Mouse (Mus musculus): ENCODE measurements around the gene Armcx5.

DNA sequence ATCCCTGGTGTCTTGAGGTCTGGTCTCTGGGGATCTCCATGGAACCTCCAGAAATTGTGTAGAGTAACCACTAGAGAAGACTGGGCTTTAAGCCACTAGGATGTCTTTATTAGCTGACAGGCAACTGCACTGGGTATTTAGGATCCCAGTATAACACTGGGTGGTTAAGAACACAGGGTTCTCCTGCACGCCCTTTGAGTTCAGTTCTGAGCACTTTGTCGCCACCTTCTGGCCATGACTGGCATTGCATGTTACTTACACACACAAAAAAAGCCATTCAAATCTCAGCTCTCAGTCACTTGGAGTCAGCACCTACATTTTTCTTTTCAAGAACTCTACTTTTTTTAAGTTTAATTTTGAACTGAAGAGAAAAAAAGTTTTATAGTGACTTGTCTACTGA, 10.3 kb downstream of the Armcx5 start:
- TF ChIP-seq CTCF (IDR thresholded peaks at IDR 0.05; ENCODE audit: low read depth) (peak; percentile 82), EP300 (IDR thresholded peaks at IDR 0.05; ENCODE audit: low read depth) (no peak)

Data from liver, embryonic 14.5 days (tissue).